Mouse (Mus musculus): ENCODE measurements around the gene Las1l. TPM values are rescaled to one million over a fixed set of nuclear protein-coding genes. Genes with fewer than 3 reads are reported as not detected.

The Las1l gene
- total RNA-seq, 1 experiment = 56.1 TPM

- Histone ChIP-seq H3K4me1 (ENCODE audit: control insufficient read depth in 2 of 2, insufficient read depth in 2 of 2, low read length in 2 of 2, poor library complexity in 1 of 2) (no peaks in the 10 kb centered on the region), H3K36me3 (ENCODE audit: control insufficient read depth, insufficient read depth, low read length, poor library complexity, severe bottlenecking) (peaks cover 15% of the 10 kb centered on the region), H3K9me3 (ENCODE audit: control insufficient read depth, insufficient read depth, low read depth, low read length) (no peaks in the 10 kb centered on the region), H3K27ac (ENCODE audit: insufficient read depth, low read depth, low read length, poor library complexity, severe bottlenecking) (no peak overlapping the region), H3K9ac (ENCODE audit: insufficient read depth, low read depth, low read length, poor library complexity, severe bottlenecking) (no peak overlapping the region), H3K4me3 (ENCODE audit: insufficient read depth in 1 of 2, low read depth in 1 of 2, low read length in 2 of 2, poor library complexity in 1 of 2, severe bottlenecking in 1 of 2) (no peak overlapping the region)
- TF ChIP-seq ZNF384 (IDR thresholded peaks at IDR 0.05; ENCODE audit: low read depth, low read length) (no peak), CHD2 (IDR thresholded peaks at IDR 0.05; ENCODE audit: low read depth, low read length) (no peak), ZC3H11A (IDR thresholded peaks at IDR 0.05; ENCODE audit: borderline replicate concordance, low read depth, low read length) (no peak), MAFK (IDR thresholded peaks at IDR 0.05; ENCODE audit: insufficient read depth, low read depth, low read length) (no peak), HCFC1 (IDR thresholded peaks at IDR 0.05; ENCODE audit: borderline replicate concordance, insufficient read depth, low read length) (no peak)
- in situ Hi-C loops (cut with MboI; ENCODE audit: low sequenced_read_pairs in 2 of 2, unreplicated experiment in 2 of 2) = no loop called here
- DNase-seq (ENCODE audit: low read depth, low spot score) = no peak
Measured at GRCm38 (mm10) chrX:95945496-95945895, 11.3 kb downstream of the Las1l start.

- Histone ChIP-seq H3K4me1 (ENCODE audit: control insufficient read depth in 2 of 2, insufficient read depth in 2 of 2, low read length in 2 of 2, poor library complexity in 1 of 2) (no peaks in the 10 kb centered on the region), H3K9ac (ENCODE audit: insufficient read depth, low read depth, low read length, poor library complexity, severe bottlenecking) (no peak overlapping the region), H3K9me3 (ENCODE audit: control insufficient read depth, insufficient read depth, low read depth, low read length) (no peaks in the 10 kb centered on the region), H3K36me3 (ENCODE audit: control insufficient read depth, insufficient read depth, low read length, poor library complexity, severe bottlenecking) (peaks cover 8% of the 10 kb centered on the region), H3K27ac (ENCODE audit: insufficient read depth, low read depth, low read length, poor library complexity, severe bottlenecking) (no peak overlapping the region), H3K4me3 (ENCODE audit: insufficient read depth in 1 of 2, low read depth in 1 of 2, low read length in 2 of 2, poor library complexity in 1 of 2, severe bottlenecking in 1 of 2) (no peak overlapping the region)
- in situ Hi-C loops (cut with MboI; ENCODE audit: low sequenced_read_pairs in 2 of 2, unreplicated experiment in 2 of 2) = no loop called here
- DNase-seq (ENCODE audit: low read depth, low spot score) = no peak
- TF ChIP-seq HCFC1 (IDR thresholded peaks at IDR 0.05; ENCODE audit: borderline replicate concordance, insufficient read depth, low read length) = no peak
- no peak for TF ChIP-seq ZC3H11A (IDR thresholded peaks at IDR 0.05; ENCODE audit: borderline replicate concordance, low read depth, low read length)
- TF ChIP-seq MAFK (IDR thresholded peaks at IDR 0.05; ENCODE audit: insufficient read depth, low read depth, low read length) = no peak
- no peak for TF ChIP-seq ZNF384 (IDR thresholded peaks at IDR 0.05; ENCODE audit: low read depth, low read length)
- TF ChIP-seq CHD2 (IDR thresholded peaks at IDR 0.05; ENCODE audit: low read depth, low read length) = no peak
Measured at GRCm38 (mm10) chrX:95935481-95935880, 21.3 kb downstream of the Las1l start.

GRCm38 (mm10) chrX:95902716-95903115, 54.0 kb downstream of the Las1l start:
- no peak overlapping the region for H3K9ac ChIP-seq (ENCODE audit: insufficient read depth, low read depth, low read length, poor library complexity, severe bottlenecking)
- in situ Hi-C loops (cut with MboI; ENCODE audit: low sequenced_read_pairs in 2 of 2, unreplicated experiment in 2 of 2) = no loop called here
- H3K4me3 ChIP-seq (ENCODE audit: insufficient read depth in 1 of 2, low read depth in 1 of 2, low read length in 2 of 2, poor library complexity in 1 of 2, severe bottlenecking in 1 of 2) = no peak overlapping the region
- TF ChIP-seq HCFC1 (IDR thresholded peaks at IDR 0.05; ENCODE audit: borderline replicate concordance, insufficient read depth, low read length) = no peak
- TF ChIP-seq MAFK (IDR thresholded peaks at IDR 0.05; ENCODE audit: insufficient read depth, low read depth, low read length) = no peak
- TF ChIP-seq CHD2 (IDR thresholded peaks at IDR 0.05; ENCODE audit: low read depth, low read length) = no peak
- TF ChIP-seq ZC3H11A (IDR thresholded peaks at IDR 0.05; ENCODE audit: borderline replicate concordance, low read depth, low read length) = no peak
- TF ChIP-seq ZNF384 (IDR thresholded peaks at IDR 0.05; ENCODE audit: low read depth, low read length) = no peak
- H3K4me1 ChIP-seq (ENCODE audit: control insufficient read depth in 2 of 2, insufficient read depth in 2 of 2, low read length in 2 of 2, poor library complexity in 1 of 2) = no peaks in the 10 kb centered on the region
- H3K36me3 ChIP-seq (ENCODE audit: control insufficient read depth, insufficient read depth, low read length, poor library complexity, severe bottlenecking) = no peaks in the 10 kb centered on the region
- no peak overlapping the region for H3K27ac ChIP-seq (ENCODE audit: insufficient read depth, low read depth, low read length, poor library complexity, severe bottlenecking)
- H3K9me3 ChIP-seq (ENCODE audit: control insufficient read depth, insufficient read depth, low read depth, low read length) = no peaks in the 10 kb centered on the region
- no peak for DNase-seq (ENCODE audit: low read depth, low spot score)

Other genes starting within 250 kb of the Las1l start
- gene Zc3h12b, start 245.3 kb downstream of the Las1l start, total RNA-seq (2012; rRNA removed) = 0.62 and 0.90 TPM in 2 replicates
- 25.3 and 43.1 TPM in 2 replicates for gene Msn, start 139.1 kb upstream of the Las1l start, total RNA-seq (2012; rRNA removed)